Mouse (Mus musculus) layer of hippocampus, postnatal 14 days (tissue): ENCODE measurements around the gene Car10. TPM values are rescaled to one million over a fixed set of nuclear protein-coding genes. Genes with fewer than 3 reads are reported as not detected.
A peak's percentile ranks its signal among the peaks of the same experiment; 100 is the strongest.

Experiments used
- DNase-seq, 2 experiments: peaks; one replicate each; pipeline ENCODE4 v3.0.0; 2021 to 2022; ENCODE audit warnings: low spot score in 2 of 2, mixed read lengths in 1 of 2
- total RNA-seq, 2 experiments: library from RNA; stranded (reverse); gene quantifications; 2 replicates each; pipeline ENCODE4 v1.2.3; 2021

Gene Car10
- total RNA-seq, 2 experiments from 2014 or later, result 27.7 to 28.3 TPM

- DNase-seq, result no peak
These were observed 389.2 kb downstream of the Car10 start for GRCm38 (mm10) chr11:93487021-93487420.

- DNase-seq, result no peak
These were observed 390.2 kb downstream of the Car10 start for GRCm38 (mm10) chr11:93487913-93488604.

- DNase-seq, result no peak
These were observed 392.5 kb downstream of the Car10 start for GRCm38 (mm10) chr11:93490211-93490820.

- no peak for DNase-seq
These were observed 400.1 kb downstream of the Car10 start for GRCm38 (mm10) chr11:93497896-93498295.

GRCm38 (mm10) chr11:93500442-93500841, 402.6 kb downstream of the Car10 start:
- DNase-seq, result no peak

GRCm38 (mm10) chr11:93501671-93502070, 403.8 kb downstream of the Car10 start:
- no peak for DNase-seq

GRCm38 (mm10) chr11:93502864-93503263, 405.0 kb downstream of the Car10 start:
- no peak for DNase-seq

GRCm38 (mm10) chr11:93503469-93503868, 405.6 kb downstream of the Car10 start:
- no peak for DNase-seq

GRCm38 (mm10) chr11:93509527-93510235, 411.9 kb downstream of the Car10 start:
- DNase-seq, result no peak

GRCm38 (mm10) chr11:93512843-93513242, 415.0 kb downstream of the Car10 start:
- no peak for DNase-seq

GRCm38 (mm10) chr11:93514396-93514795, 416.6 kb downstream of the Car10 start:
- no peak for DNase-seq

GRCm38 (mm10) chr11:93515566-93515965, 417.7 kb downstream of the Car10 start:
- DNase-seq, result peak in 1 of 2 experiments; percentile 26

GRCm38 (mm10) chr11:93516216-93516615, 418.4 kb downstream of the Car10 start:
- DNase-seq, result no peak

GRCm38 (mm10) chr11:93516946-93517345, 419.1 kb downstream of the Car10 start:
- DNase-seq, result no peak

- DNase-seq, result no peak
These were observed 424.7 kb downstream of the Car10 start for GRCm38 (mm10) chr11:93522501-93522900.

- DNase-seq, result no peak
These were observed 428.1 kb downstream of the Car10 start for GRCm38 (mm10) chr11:93525921-93526320.

GRCm38 (mm10) chr11:93531029-93531680, 433.3 kb downstream of the Car10 start:
- peak in 1 of 2 experiments; percentile 33 for DNase-seq

- DNase-seq, result no peak
These were observed 438.4 kb downstream of the Car10 start for GRCm38 (mm10) chr11:93536244-93536643.

- no peak for DNase-seq
These were observed 451.1 kb downstream of the Car10 start for GRCm38 (mm10) chr11:93548904-93549303.

- peak; percentile 55 to 68 for DNase-seq
These were observed 453.1 kb downstream of the Car10 start for GRCm38 (mm10) chr11:93550908-93551307.

GRCm38 (mm10) chr11:93559118-93559517, 461.3 kb downstream of the Car10 start:
- no peak for DNase-seq

- DNase-seq, result no peak
These were observed 462.7 kb downstream of the Car10 start for GRCm38 (mm10) chr11:93560570-93560969.
